Mouse (Mus musculus): ENCODE measurements around the gene Sp140. TPM values are rescaled to one million over a fixed set of nuclear protein-coding genes. Genes with fewer than 3 reads are reported as not detected.

Sp140 gene
- polyA plus RNA-seq (2017; shearing (Covaris generic)): 10 to 100 TPM; 43.6 to 47.5 TPM

GRCm38 (mm10) chr1:85600078-85600477 is at the start of gene Sp140:
Gene Sp140, plus strand, starts transcription at chr1:85600378.

GRCm38 (mm10) chr1:85575376-85575775 is 24.8 kb upstream of the Sp140 start, which contains the start of gene G530012D18Rik:
Gene G530012D18Rik, plus strand, starts transcription at chr1:85575676.

GRCm38 (mm10) chr1:85598271-85599012 is 1.7 kb upstream of the Sp140 start, which contains the start of gene Sp110:
Gene Sp110, minus strand, starts transcription at chr1:85598817.

GRCm38 (mm10) chr1:85649881-85650280 is 49.7 kb downstream of the Sp140 start, which contains the start of gene Sp100:
Gene Sp100, plus strand, starts transcription at chr1:85649988.

Other genes starting within 250 kb of the Sp140 start
- gene G530012D18Rik, start 24.7 kb upstream of the Sp140 start, polyA plus RNA-seq (2017; shearing (Covaris generic)): not detected
- 100 to 1,000 TPM; 219 to 268 TPM for gene Sp110, start 1.6 kb upstream of the Sp140 start, polyA plus RNA-seq (2017; shearing (Covaris generic))
- gene Sp100, start 49.6 kb downstream of the Sp140 start, polyA plus RNA-seq (2017; shearing (Covaris generic)): 100 to 1,000 TPM; 684 to 858 TPM
- gene A630001G21Rik, start 178.3 kb downstream of the Sp140 start, polyA plus RNA-seq (2017; shearing (Covaris generic)): 10 to 100 TPM; 22.1 to 27.7 TPM
- gene Cab39, start 193.1 kb downstream of the Sp140 start, polyA plus RNA-seq (2017; shearing (Covaris generic)): 100 to 1,000 TPM; 208 to 269 TPM